Mouse (Mus musculus): ENCODE data around the gene Olfr874.

Gene Olfr874

GRCm38 (mm10) chr9:37744806-37745205, at the start of gene Olfr874:
Olfr874 (plus strand) TSS chr9:37745106.
- no peak for DNase-seq (ENCODE audit: low read depth, low spot score)

- DNase-seq (ENCODE audit: low read depth, low spot score) = no peak
These were observed 28.8 kb upstream of the Olfr874 start, which contains the start of gene Olfr160 for GRCm38 (mm10) chr9:37716150-37716549. Olfr160 (minus strand) TSS chr9:37716250.

GRCm38 (mm10) chr9:37734310-37734709, 10.6 kb upstream of the Olfr874 start:
- DNase-seq (ENCODE audit: low read depth, low spot score) = peak; percentile 7

DNA sequence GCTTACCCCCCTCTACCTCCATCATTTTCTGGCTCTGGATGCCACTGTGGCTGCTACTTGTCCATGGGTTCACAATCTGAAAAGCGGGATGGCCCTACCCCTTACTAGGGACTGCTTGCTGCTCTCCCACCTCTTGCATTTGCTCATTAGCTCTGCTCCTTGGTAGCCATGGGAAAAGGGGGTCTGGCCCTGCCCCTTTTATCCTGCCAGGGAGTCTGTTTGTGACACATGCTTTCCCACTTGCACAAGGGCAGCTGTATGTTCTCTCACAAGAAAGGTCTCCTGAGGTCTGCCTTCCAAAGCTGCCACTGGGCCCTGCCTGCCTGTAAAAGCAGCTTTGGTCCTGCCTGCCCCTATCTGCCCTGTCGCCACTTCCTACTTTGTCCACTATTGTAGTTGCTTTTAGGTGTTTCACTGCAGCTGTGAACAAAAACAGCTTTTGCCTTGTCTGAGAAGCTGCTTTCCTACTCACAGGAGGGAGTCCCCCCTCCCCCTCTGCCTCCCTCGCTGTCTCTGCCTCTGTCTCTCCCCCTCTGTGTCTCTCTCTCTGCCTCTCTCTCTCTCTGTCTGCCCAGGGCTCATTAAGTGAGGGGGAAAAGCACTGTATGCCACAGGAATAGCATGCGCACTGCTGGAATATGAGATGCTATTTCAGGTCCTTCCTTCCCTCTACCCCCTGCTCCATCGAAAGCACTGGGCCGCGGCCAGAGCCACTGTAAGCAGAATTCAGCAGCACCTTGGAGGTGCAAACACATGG, 5.6 kb downstream of the Olfr874 start:
- no peak for DNase-seq (ENCODE audit: low read depth, low spot score)

DNA sequence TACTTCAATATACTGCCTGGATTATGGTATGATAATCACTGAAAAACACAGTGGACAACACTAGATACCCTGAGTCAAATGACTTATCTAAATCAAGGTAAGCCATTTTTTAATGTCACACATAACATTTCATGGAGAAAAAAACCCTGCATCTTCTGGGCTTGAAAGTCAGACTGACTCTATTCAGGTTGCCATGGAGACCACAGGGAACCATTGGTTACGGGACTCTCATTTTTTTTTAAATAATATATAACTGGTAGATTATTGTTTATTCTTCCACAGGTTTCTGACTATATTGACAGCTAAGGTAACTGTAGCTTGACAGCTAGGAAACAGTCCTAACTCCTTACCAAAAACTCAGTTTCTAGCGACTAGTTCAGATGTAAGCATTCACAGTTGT, 6.6 kb downstream of the Olfr874 start:
- DNase-seq (ENCODE audit: low read depth, low spot score) = no peak

- DNase-seq (ENCODE audit: low read depth, low spot score) = no peak
These were observed 7.1 kb downstream of the Olfr874 start for GRCm38 (mm10) chr9:37752006-37752405.

GRCm38 (mm10) chr9:37761728-37762127, 16.8 kb downstream of the Olfr874 start:
- DNase-seq (ENCODE audit: low read depth, low spot score) = no peak

GRCm38 (mm10) chr9:37762541-37762940, 17.6 kb downstream of the Olfr874 start:
- DNase-seq (ENCODE audit: low read depth, low spot score) = no peak

- no peak for DNase-seq (ENCODE audit: low read depth, low spot score)
These were observed 25.8 kb downstream of the Olfr874 start for GRCm38 (mm10) chr9:37770661-37771060.

GRCm38 (mm10) chr9:37771759-37772158, 26.9 kb downstream of the Olfr874 start, which contains the start of gene Olfr875:
Olfr875 (plus strand) TSS chr9:37771857.
- no peak for DNase-seq (ENCODE audit: low read depth, low spot score)

GRCm38 (mm10) chr9:37782766-37783260, 37.9 kb downstream of the Olfr874 start:
- DNase-seq (ENCODE audit: low read depth, low spot score) = peak; percentile 46

- DNase-seq (ENCODE audit: low read depth, low spot score) = peak; percentile 39
These were observed 38.8 kb downstream of the Olfr874 start for GRCm38 (mm10) chr9:37783394-37784387.

GRCm38 (mm10) chr9:37786411-37786810, 41.5 kb downstream of the Olfr874 start:
- no peak for DNase-seq (ENCODE audit: low read depth, low spot score)

Data from mesoderm, embryonic 11.5 days (tissue).